Mouse (Mus musculus): ENCODE results near the gene Ddx56. TPM values are rescaled to one million over a fixed set of nuclear protein-coding genes. Genes with fewer than 3 reads are reported as not detected.

The Ddx56 gene
- polyA plus RNA-seq, 1 experiment from 2014 or later: 96.3 TPM

- H3K4me3 ChIP-seq (ENCODE audit: low read depth, low read length): no peak overlapping the region
- no peak for ATAC-seq (ENCODE audit: insufficient number of reproducible peaks, insufficient read depth, low FRiP score, low read depth)
- no peaks in the 10 kb centered on the region for H3K27me3 ChIP-seq (ENCODE audit: control insufficient read depth, insufficient read depth, low read length)
- H3K36me3 ChIP-seq (ENCODE audit: control insufficient read depth, insufficient read depth, low read length): no peaks in the 10 kb centered on the region
- H3K9ac ChIP-seq (replicated peaks; ENCODE audit: low read depth, low read length): no peak overlapping the region
- H3K9me3 ChIP-seq (ENCODE audit: control insufficient read depth, low read depth, low read length): no peaks in the 10 kb centered on the region
- H3K4me1 ChIP-seq (ENCODE audit: control insufficient read depth, insufficient read depth, low read length): no peaks in the 10 kb centered on the region
- no peak overlapping the region for H3K4me2 ChIP-seq (replicated peaks; ENCODE audit: low read depth, low read length)
- H3K27ac ChIP-seq (ENCODE audit: low read length): no peak overlapping the region
- 77% methylated on average over 11 of the region's 11 CpGs for WGBS
Measured at GRCm38 (mm10) chr11:6218189-6218896, 49.2 kb downstream of the Ddx56 start.

DNA sequence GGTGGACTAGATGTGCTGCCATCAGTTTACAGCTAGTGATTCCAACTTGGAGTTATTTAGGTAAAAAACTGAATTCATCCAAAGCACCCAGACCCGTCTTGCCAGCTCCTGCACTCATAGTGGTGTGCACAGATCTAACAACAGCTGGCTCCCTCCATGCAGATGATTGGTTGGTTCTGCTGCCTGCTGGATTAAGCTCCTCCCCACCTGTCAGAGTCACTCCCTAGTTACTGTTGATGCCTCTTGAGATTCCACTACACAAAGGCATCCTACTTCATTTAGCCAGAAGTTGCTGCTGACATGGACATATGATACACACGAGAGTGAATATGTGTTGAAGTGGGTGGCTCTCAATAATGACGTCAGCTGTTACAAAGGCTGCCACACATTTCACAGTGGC, 50.7 kb downstream of the Ddx56 start:
- no peaks in the 10 kb centered on the region for H3K4me1 ChIP-seq (ENCODE audit: control insufficient read depth, insufficient read depth, low read length)
- H3K27me3 ChIP-seq (ENCODE audit: control insufficient read depth, insufficient read depth, low read length): no peaks in the 10 kb centered on the region
- no peak overlapping the region for H3K4me3 ChIP-seq (ENCODE audit: low read depth, low read length)
- no peak overlapping the region for H3K9ac ChIP-seq (replicated peaks; ENCODE audit: low read depth, low read length)
- H3K27ac ChIP-seq (ENCODE audit: low read length): no peak overlapping the region
- no peaks in the 10 kb centered on the region for H3K9me3 ChIP-seq (ENCODE audit: control insufficient read depth, low read depth, low read length)
- ATAC-seq (ENCODE audit: insufficient number of reproducible peaks, insufficient read depth, low FRiP score, low read depth): no peak
- 43% methylated on average over 3 of the region's 3 CpGs for WGBS
- H3K4me2 ChIP-seq (replicated peaks; ENCODE audit: low read depth, low read length): no peak overlapping the region
- no peaks in the 10 kb centered on the region for H3K36me3 ChIP-seq (ENCODE audit: control insufficient read depth, insufficient read depth, low read length)

Other genes starting within 250 kb of the Ddx56 start
- gene Camk2b, start 201.4 kb downstream of the Ddx56 start, polyA plus RNA-seq (2014; fragmentation: Nextera tagmentation; extraction: Ambion mirVana): 2.5 and 2.6 TPM in 2 replicates
- 0.64 and 0.93 TPM in 2 replicates for gene A730071L15Rik, start 67.7 kb downstream of the Ddx56 start, polyA plus RNA-seq (2014; fragmentation: Nextera tagmentation; extraction: Ambion mirVana)
- 39.8 and 42.0 TPM in 2 replicates for gene Nudcd3, start 67.4 kb downstream of the Ddx56 start, polyA plus RNA-seq (2014; fragmentation: Nextera tagmentation; extraction: Ambion mirVana)
- gene Npc1l1, start 37.6 kb downstream of the Ddx56 start, polyA plus RNA-seq (2014; fragmentation: Nextera tagmentation; extraction: Ambion mirVana): 0.06 and 0.08 TPM in 2 replicates
- 119 and 125 TPM in 2 replicates for gene Tmed4, start 7.1 kb upstream of the Ddx56 start, polyA plus RNA-seq (2014; fragmentation: Nextera tagmentation; extraction: Ambion mirVana)
- gene Ogdh, start 23.9 kb upstream of the Ddx56 start, polyA plus RNA-seq (2014; fragmentation: Nextera tagmentation; extraction: Ambion mirVana): 89.1 and 90.4 TPM in 2 replicates
- 12.6 and 14.3 TPM in 2 replicates for gene Zmiz2, start 121.3 kb upstream of the Ddx56 start, polyA plus RNA-seq (2014; fragmentation: Nextera tagmentation; extraction: Ambion mirVana)
- gene Ppia, start 147.7 kb upstream of the Ddx56 start, polyA plus RNA-seq (2014; fragmentation: Nextera tagmentation; extraction: Ambion mirVana): 5,529 and 5,614 TPM in 2 replicates
- 524 and 623 TPM in 2 replicates for gene H2afv, start 176.7 kb upstream of the Ddx56 start, polyA plus RNA-seq (2014; fragmentation: Nextera tagmentation; extraction: Ambion mirVana)
- gene Purb, start 208.1 kb upstream of the Ddx56 start, polyA plus RNA-seq (2014; fragmentation: Nextera tagmentation; extraction: Ambion mirVana): 34.6 and 35.5 TPM in 2 replicates